Mouse (Mus musculus): ENCODE measurements around the gene Lrp1. TPM values are rescaled to one million over a fixed set of nuclear protein-coding genes. Genes with fewer than 3 reads are reported as not detected.

Lrp1 gene
- total RNA-seq, 2 experiments from 2014 or later = 62.4 to 104 TPM

DNA sequence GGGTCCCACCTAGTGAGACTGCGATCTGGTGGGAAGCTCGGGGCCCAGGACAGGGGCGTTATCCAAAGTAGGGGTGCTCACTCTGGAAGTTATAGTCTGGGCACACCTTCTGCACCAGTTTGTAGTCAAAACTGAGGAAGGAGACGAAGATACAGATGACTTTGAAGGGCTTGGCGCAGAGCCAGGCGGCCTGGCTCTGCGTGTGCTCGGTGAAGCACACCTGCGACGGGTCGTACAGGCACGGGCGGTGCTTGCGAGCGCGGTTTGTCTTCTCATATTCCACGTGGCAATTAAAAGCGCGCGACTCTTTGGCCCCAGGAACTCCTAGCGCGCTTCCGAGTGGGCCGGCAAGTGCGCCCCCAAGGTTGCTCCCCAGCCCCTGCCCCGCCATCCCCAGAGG lies 94.9 kb downstream of the Lrp1 start:
- ATAC-seq (ENCODE audit: poor library complexity, severe bottlenecking) = no peak

DNA sequence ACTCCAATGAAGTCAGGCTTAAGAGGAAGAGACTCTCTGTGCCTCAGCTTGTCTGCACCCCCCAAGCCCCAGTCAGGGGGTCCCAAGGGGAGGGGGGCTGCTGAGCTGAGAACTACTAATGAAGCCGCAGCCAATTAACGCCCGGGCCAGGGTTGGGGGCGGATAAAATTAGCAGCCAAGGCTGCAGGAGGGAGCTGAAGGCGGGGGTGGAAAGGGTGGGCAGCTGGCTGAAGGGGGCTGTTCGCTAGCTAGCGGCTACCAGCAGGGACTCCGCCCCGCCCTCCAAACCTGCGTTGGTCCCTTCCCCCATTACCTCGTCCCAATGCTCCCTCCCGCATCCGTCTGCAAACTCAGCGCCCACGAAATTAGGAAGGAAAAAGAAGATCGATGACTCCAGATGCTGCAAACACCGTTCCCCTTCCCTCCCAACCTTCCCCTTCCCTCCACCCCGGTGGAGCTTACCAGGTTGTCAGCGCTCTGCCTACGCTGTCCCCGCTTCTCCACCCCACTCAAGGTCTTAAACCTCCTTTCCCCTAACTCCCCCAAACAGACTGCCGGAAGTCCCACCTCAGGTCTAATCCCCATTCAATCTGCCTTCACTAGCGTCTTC lies 96.2 kb downstream of the Lrp1 start:
- no peak for ATAC-seq (ENCODE audit: poor library complexity, severe bottlenecking)

DNA sequence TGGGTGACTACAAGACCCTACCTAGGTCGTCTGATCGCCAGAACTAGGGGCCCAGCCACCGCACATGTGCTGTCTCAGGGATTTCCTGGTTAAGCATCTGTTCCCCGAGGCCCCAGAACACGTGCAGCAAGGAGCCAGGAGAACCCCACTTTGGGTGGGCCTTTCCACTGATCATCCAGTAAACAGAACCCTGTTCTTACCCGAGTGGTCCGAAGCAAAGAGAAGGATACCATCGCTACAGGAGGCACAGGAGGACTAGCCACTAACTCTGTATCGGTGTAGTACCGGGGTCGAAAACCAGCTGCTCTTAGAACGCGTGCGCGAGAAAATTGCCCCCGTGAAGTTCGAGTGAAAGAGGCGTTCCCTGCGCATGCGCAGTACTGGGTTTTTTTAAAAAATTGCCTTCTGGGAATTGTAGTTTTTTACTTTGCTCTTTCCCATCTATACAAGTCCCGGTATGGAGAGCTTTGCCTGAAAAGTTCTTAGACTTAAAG lies 98.8 kb downstream of the Lrp1 start, which contains the start of gene Shmt2:
Gene Shmt2 (minus strand): TSS at position 357 of the 494 bp plus-strand sequence.
- peak; percentile 39 for ATAC-seq (ENCODE audit: poor library complexity, severe bottlenecking)

GRCm38 (mm10) chr10:127521611-127522080 lies 99.3 kb downstream of the Lrp1 start:
- ATAC-seq (ENCODE audit: poor library complexity, severe bottlenecking) = peak; percentile 54

- no peak for ATAC-seq (ENCODE audit: poor library complexity, severe bottlenecking)
Observed at GRCm38 (mm10) chr10:127520714-127521357, 100.1 kb downstream of the Lrp1 start.

DNA sequence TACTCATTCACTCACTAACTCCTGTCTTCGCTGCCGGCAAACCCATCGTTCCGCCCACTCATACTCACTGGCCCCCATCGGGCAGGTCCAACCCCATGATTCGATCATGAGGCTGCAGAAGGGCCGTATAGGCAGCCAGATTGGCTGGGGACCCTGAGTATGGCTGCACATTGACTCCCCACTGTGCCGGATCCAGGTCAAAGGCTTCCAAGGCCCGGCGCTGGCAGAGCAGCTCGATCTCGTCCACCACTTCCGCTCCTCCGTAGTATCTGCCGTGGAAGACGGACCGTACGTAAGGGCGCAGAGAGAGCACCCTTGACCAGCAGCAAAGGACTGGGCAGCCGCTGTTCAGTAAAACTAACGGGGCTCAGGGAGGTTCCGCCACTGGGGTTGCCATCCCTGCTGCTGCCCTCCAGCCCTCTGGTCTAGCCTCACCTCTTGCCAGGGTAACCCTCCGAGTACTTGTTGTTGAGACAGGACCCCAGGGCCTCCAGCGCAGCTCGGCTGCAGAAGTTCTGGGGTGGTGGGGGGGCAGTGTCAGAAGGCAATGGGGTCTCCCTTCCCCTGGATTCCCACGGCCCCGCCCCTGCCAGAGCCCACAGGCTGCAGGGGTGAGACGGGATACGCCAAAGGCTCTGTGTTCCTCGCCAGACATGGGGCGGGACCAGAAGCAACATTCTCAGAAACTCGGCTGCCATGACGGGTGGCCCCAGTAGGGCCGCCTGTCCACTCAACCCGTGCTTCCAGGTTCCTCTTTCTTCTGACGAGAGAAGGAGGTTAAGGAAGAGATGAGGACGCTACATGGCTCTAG lies 100.8 kb downstream of the Lrp1 start:
- ATAC-seq (ENCODE audit: poor library complexity, severe bottlenecking) = no peak

- no peak for ATAC-seq (ENCODE audit: poor library complexity, severe bottlenecking)
Observed at GRCm38 (mm10) chr10:127519041-127519701, 101.8 kb downstream of the Lrp1 start.

DNA sequence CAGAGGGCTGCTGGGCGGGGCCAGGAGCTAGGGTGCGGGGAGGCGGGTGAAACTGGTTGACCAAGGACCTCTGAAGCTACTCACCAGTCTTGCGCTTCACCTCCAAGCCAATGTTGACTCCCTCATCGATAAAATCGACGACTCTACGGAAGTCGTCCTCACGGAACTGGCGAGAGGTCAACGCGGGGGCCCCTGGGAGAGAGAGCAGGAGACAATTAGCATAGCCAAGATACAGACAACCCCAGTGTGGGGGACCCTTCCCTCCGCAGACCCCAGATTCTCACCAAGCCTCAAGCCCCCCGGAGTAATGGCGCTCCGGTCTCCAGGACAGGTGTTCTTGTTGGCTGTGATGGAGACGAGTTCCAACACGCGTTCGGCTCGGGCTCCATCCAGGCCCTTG lies 103.0 kb downstream of the Lrp1 start:
- ATAC-seq (ENCODE audit: poor library complexity, severe bottlenecking) = no peak

DNA sequence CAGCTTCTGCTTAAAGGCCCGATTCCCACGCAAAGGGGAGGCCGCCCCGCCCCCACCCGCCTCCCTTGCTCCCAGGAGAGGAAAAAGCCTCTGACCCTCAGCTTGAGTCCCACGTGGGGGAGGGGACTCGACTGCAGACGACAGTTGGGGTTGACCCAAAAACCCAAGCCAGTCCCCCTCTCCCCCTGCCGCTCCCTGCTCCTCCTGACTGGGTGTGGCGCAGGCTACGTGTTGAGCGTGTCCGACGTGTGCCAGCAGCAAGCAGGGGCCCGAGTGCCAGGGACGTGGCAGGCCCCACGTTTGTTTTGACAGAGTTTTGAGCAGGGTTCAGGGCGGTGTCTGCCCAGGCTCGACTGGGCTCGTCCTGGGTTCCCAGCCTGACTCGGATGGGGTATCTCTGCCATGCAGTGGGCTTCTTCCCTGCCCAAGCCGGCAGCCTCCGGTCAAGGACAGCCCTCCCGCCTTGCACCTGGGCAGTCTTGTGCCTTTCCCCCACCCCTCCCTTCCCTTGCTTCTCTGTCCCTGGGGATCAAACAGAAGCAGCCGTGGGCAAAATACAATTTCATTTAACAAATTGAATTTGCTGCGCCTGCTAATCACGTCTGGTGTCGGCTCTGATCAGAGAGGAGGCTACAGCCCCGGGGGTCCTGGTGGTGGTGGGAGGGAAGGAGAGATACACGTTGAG lies 104.2 kb downstream of the Lrp1 start:
- ATAC-seq (ENCODE audit: poor library complexity, severe bottlenecking) = no peak

- no peak for ATAC-seq (ENCODE audit: poor library complexity, severe bottlenecking)
Observed at GRCm38 (mm10) chr10:127515983-127516459, 104.9 kb downstream of the Lrp1 start.

DNA sequence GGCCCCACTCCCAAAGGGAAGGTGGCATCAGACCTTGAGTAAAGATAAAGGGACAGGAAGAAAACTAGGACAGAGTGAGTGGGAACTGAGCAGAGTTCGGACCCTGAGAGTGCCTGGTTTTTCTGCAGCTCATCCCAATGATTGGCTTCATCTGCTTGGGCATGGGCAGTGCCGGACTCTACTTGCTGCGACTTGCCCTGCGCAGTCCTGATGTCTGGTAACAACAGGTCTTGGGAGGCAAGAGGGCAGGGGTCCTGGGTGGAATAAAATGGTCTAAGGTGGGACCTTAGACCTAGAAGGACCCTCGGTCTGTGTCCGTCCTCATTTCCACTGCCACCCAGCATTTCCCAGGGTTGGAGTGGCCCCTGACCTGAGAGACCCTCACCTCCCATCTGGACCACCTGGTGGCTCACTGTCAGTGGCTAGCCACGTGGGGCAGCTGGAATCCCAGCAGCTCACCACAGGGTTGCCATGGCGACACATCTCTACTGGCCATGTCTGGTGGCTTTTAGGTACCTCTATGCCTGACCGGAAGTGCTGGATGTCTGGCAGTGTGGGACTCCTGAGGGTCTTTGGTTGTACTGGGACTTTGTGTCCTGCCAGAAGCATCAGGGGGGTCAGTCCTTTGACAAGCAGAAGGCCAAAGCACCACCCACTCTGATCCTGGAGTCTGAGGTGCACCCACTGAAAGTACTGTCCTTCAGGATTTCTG lies 105.5 kb downstream of the Lrp1 start:
- no peak for ATAC-seq (ENCODE audit: poor library complexity, severe bottlenecking)

- no peak for ATAC-seq (ENCODE audit: poor library complexity, severe bottlenecking)
Observed at GRCm38 (mm10) chr10:127514764-127515163, 106.2 kb downstream of the Lrp1 start, which contains the start of gene Ndufa4l2. TSS of gene Ndufa4l2 (plus strand) at chr10:127514967.

DNA sequence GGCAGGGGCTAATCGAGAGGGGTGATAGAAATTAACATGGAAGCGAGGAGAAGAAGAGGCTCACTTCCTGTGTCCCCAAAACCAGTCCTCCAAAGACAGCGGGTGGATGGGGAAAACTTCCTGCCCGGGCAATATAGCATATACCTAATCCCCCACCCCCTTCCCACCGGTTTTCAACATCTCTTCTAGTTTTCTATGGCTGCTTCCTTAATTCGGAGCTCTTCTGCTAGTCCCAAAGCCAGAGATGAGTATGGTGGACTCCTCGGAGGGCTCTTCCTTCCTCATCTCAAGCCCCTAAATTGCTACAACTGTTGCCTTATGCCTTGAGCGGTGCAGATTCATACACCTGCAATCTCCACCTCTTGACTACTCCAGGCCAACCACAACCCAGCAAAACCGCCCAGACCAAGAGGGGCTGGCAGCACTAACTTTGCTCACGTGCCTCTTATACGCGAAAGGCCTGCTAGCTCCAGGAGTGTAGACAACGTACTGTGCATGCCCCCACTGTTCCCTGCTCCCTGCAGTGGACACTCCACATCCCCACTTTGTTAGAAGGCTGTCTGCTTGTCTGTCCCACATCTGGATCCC lies 106.7 kb downstream of the Lrp1 start:
- no peak for ATAC-seq (ENCODE audit: poor library complexity, severe bottlenecking)

- no peak for ATAC-seq (ENCODE audit: poor library complexity, severe bottlenecking)
Observed at GRCm38 (mm10) chr10:127513501-127514091, 107.4 kb downstream of the Lrp1 start.

- peak; percentile 82 for ATAC-seq (ENCODE audit: poor library complexity, severe bottlenecking)
Observed at GRCm38 (mm10) chr10:127512813-127513212, 108.1 kb downstream of the Lrp1 start.

GRCm38 (mm10) chr10:127512307-127512666 lies 108.7 kb downstream of the Lrp1 start:
- no peak for ATAC-seq (ENCODE audit: poor library complexity, severe bottlenecking)

DNA sequence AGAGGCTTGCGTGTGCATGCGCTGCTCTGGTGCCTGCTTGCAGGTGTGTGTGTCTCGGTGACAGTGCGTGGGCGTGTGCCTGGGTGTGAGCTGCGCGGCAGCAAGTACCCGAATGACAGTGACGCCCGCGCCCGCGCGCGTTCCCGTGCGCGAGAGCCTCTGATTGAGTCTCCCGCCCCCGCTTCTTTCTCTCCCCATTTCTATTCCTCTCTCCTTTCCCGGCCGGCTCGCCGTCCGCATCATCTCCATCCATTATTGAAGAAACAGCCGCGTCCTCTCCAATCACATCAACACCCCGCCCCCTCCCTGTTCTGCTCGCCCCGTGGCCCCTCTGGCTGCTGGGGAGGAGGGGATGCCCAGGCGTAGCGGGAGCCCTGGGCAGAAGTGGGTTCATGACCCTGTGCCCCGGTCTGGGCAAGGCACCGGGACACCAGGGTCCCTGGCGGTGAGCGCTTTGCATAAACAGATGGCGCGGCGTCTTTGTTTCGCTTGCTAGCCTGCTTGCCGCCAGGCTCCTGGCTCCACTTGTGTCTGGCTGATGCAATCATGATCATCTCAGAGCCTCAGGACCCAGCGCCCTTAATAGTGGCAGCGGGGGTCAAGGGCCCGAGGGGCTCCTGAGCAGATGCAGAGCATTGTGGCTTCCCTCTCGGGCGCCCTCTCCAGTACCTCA lies 109.2 kb downstream of the Lrp1 start:
- ATAC-seq (ENCODE audit: poor library complexity, severe bottlenecking) = no peak

GRCm38 (mm10) chr10:127510895-127511617 lies 109.9 kb downstream of the Lrp1 start:
- no peak for ATAC-seq (ENCODE audit: poor library complexity, severe bottlenecking)

Measured in megakaryocyte, adult 5-6 weeks (primary cell).